Mouse (Mus musculus): ENCODE results near the gene Trim54. TPM values are rescaled to one million over a fixed set of nuclear protein-coding genes. Genes with fewer than 3 reads are reported as not detected.

The Trim54 gene
- polyA plus RNA-seq, 1 experiment from 2014 or later = not detected

Other genes with a start within 250 kb of the Trim54 start
- gene Tmem214, start 248.7 kb upstream of the Trim54 start, polyA plus RNA-seq (2015; fragmentation: Nextera tagmentation; extraction: Ambion mirVana) = 67.5 and 69.7 TPM in 2 replicates
- 24.1 and 24.5 TPM in 2 replicates for gene Agbl5, start 228.0 kb upstream of the Trim54 start, polyA plus RNA-seq (2015; fragmentation: Nextera tagmentation; extraction: Ambion mirVana)
- gene Ost4, start 208.9 kb upstream of the Trim54 start, polyA plus RNA-seq (2015; fragmentation: Nextera tagmentation; extraction: Ambion mirVana) = 202 and 215 TPM in 2 replicates
- gene Emilin1, start 203.3 kb upstream of the Trim54 start, polyA plus RNA-seq (2015; fragmentation: Nextera tagmentation; extraction: Ambion mirVana) = 11.7 and 12.3 TPM in 2 replicates
- 9.6 and 9.9 TPM in 2 replicates for gene Khk, start 195.3 kb upstream of the Trim54 start, polyA plus RNA-seq (2015; fragmentation: Nextera tagmentation; extraction: Ambion mirVana)
- 68.2 and 86.8 TPM in 2 replicates for gene Cgref1, start 171.1 kb upstream of the Trim54 start, polyA plus RNA-seq (2015; fragmentation: Nextera tagmentation; extraction: Ambion mirVana)
- gene Preb, start 156.4 kb upstream of the Trim54 start, polyA plus RNA-seq (2015; fragmentation: Nextera tagmentation; extraction: Ambion mirVana) = 102 and 105 TPM in 2 replicates
- gene Tcf23, start 148.1 kb upstream of the Trim54 start, polyA plus RNA-seq (2015; fragmentation: Nextera tagmentation; extraction: Ambion mirVana) = not detected in 2 replicates
- gene Atraid, start 68.4 kb upstream of the Trim54 start, polyA plus RNA-seq (2015; fragmentation: Nextera tagmentation; extraction: Ambion mirVana) = 171 and 182 TPM in 2 replicates
- gene Slc5a6, start 67.8 kb upstream of the Trim54 start, polyA plus RNA-seq (2015; fragmentation: Nextera tagmentation; extraction: Ambion mirVana) = 29.4 and 30.3 TPM in 2 replicates
- gene Cad, start 61.9 kb upstream of the Trim54 start, polyA plus RNA-seq (2015; fragmentation: Nextera tagmentation; extraction: Ambion mirVana) = 14.5 and 14.8 TPM in 2 replicates
- not detected in 2 replicates for gene Dnajc5g, start 10.4 kb upstream of the Trim54 start, polyA plus RNA-seq (2015; fragmentation: Nextera tagmentation; extraction: Ambion mirVana)
- 15.6 and 18.0 TPM in 2 replicates for gene Slc30a3, start 8.5 kb upstream of the Trim54 start, polyA plus RNA-seq (2015; fragmentation: Nextera tagmentation; extraction: Ambion mirVana)
- not detected in 2 replicates for gene Ucn, start 22.1 kb downstream of the Trim54 start, polyA plus RNA-seq (2015; fragmentation: Nextera tagmentation; extraction: Ambion mirVana)
- 48.1 and 54.2 TPM in 2 replicates for gene Mpv17, start 37.5 kb downstream of the Trim54 start, polyA plus RNA-seq (2015; fragmentation: Nextera tagmentation; extraction: Ambion mirVana)
- gene Gm29609, start 63.2 kb downstream of the Trim54 start, polyA plus RNA-seq (2015; fragmentation: Nextera tagmentation; extraction: Ambion mirVana) = 1.9 and 2.8 TPM in 2 replicates
- gene Gtf3c2, start 63.4 kb downstream of the Trim54 start, polyA plus RNA-seq (2015; fragmentation: Nextera tagmentation; extraction: Ambion mirVana) = 61.7 and 63.6 TPM in 2 replicates
- 117 and 125 TPM in 2 replicates for gene Snx17, start 76.5 kb downstream of the Trim54 start, polyA plus RNA-seq (2015; fragmentation: Nextera tagmentation; extraction: Ambion mirVana)
- gene Eif2b4, start 76.7 kb downstream of the Trim54 start, polyA plus RNA-seq (2015; fragmentation: Nextera tagmentation; extraction: Ambion mirVana) = 81.5 and 93.8 TPM in 2 replicates
- gene Zfp513, start 85.6 kb downstream of the Trim54 start, polyA plus RNA-seq (2015; fragmentation: Nextera tagmentation; extraction: Ambion mirVana) = 12.6 and 14.3 TPM in 2 replicates
- gene Ppm1g, start 104.0 kb downstream of the Trim54 start, polyA plus RNA-seq (2015; fragmentation: Nextera tagmentation; extraction: Ambion mirVana) = 183 and 186 TPM in 2 replicates
- 156 and 165 TPM in 2 replicates for gene Nrbp1, start 124.2 kb downstream of the Trim54 start, polyA plus RNA-seq (2015; fragmentation: Nextera tagmentation; extraction: Ambion mirVana)
- gene Gm9970, start 124.5 kb downstream of the Trim54 start, polyA plus RNA-seq (2015; fragmentation: Nextera tagmentation; extraction: Ambion mirVana) = 0.62 and 0.71 TPM in 2 replicates
- gene Krtcap3, start 135.0 kb downstream of the Trim54 start, polyA plus RNA-seq (2015; fragmentation: Nextera tagmentation; extraction: Ambion mirVana) = 2.1 and 2.2 TPM in 2 replicates
- gene Ift172, start 174.4 kb downstream of the Trim54 start, polyA plus RNA-seq (2015; fragmentation: Nextera tagmentation; extraction: Ambion mirVana) = 32.3 and 40.0 TPM in 2 replicates
- gene Fndc4, start 179.4 kb downstream of the Trim54 start, polyA plus RNA-seq (2015; fragmentation: Nextera tagmentation; extraction: Ambion mirVana) = 96.2 and 97.6 TPM in 2 replicates
- 0.42 and 1.6 TPM in 2 replicates for gene Gckr, start 180.7 kb downstream of the Trim54 start, polyA plus RNA-seq (2015; fragmentation: Nextera tagmentation; extraction: Ambion mirVana)